Mouse (Mus musculus): ENCODE measurements around the gene Jazf1.

- TF ChIP-seq CTCF (IDR thresholded peaks at IDR 0.05; ENCODE audit: borderline replicate concordance, insufficient read depth, low read length) (no peak), POLR2A (IDR thresholded peaks at IDR 0.05; ENCODE audit: low read depth, low read length) (no peak)
These were observed 18.4 kb upstream of the Jazf1 start for GRCm38 (mm10) chr6:53086879-53087278.

Data from embryonic fibroblast, embryonic 13.5 days (primary cell).